Mouse (Mus musculus) layer of hippocampus, adult 8-10 months (tissue): Measurements from ENCODE around the gene Myrfl. TPM values are rescaled to one million over a fixed set of nuclear protein-coding genes. Genes with fewer than 3 reads are reported as not detected.

Experiments
- total RNA-seq, 4 experiments: library from RNA; stranded (reverse); gene quantifications; 2 replicates each; pipeline ENCODE4 v1.2.4; 2022

Myrfl gene
- total RNA-seq, 4 experiments from 2014 or later = 0.14 to 0.47 TPM; not detected in 2

Other genes starting within 250 kb of the Myrfl start
- 10 to 100 TPM; 47.1 to 62.3 (median 58.9) TPM for gene Rab3ip, start 53.9 kb upstream of the Myrfl start, total RNA-seq
- not detected for gene Gm10271, start 75.7 kb upstream of the Myrfl start, total RNA-seq
- gene Best3, start 89.4 kb upstream of the Myrfl start, total RNA-seq = 1 to 10 TPM; 1.5 to 2.8 (median 2.5) TPM
- gene Lrrc10, start 148.4 kb upstream of the Myrfl start, total RNA-seq = under 1 TPM in 1 of 4 experiments, not detected in 3; 0.23 TPM
- gene Cct2, start 166.9 kb upstream of the Myrfl start, total RNA-seq = 100 to 1,000 TPM; 161 to 170 (median 162) TPM